Mouse (Mus musculus) megakaryocyte, embryonic 14.5 days (primary cell): ENCODE data around the gene Ece1.

Experiments
- FLI1 ChIP-seq: IDR thresholded peaks from 2 replicates; pipeline ENCODE4 v1.6.1; 2012; ENCODE audit warnings: low read length, inconsistent platforms, mixed read lengths
- GATA1 ChIP-seq: IDR thresholded peaks from 3 replicates; pipeline ENCODE4 v1.6.1; 2012; ENCODE audit warnings: mixed read lengths, low read length, inconsistent platforms, borderline replicate concordance

GRCm38 (mm10) chr4:137941131-137941844, 79.3 kb downstream of the Ece1 start:
- TF ChIP-seq GATA1: no peak
- TF ChIP-seq FLI1: no peak
